Mouse (Mus musculus): ENCODE results near the gene Gm44503. TPM values are rescaled to one million over a fixed set of nuclear protein-coding genes. Genes with fewer than 3 reads are reported as not detected.

The Gm44503 gene
- polyA plus RNA-seq, 1 experiment from 2014 or later, result not detected

Small RNA genes within 50 kb of the gene (microRNA-seq; reads per million reads assigned to microRNA genes)
- gene Gm27353, result not detected

Other genes with a start within 250 kb of the Gm44503 start
- 2.3 and 2.6 TPM in 2 replicates for gene Prtg, start 152.0 kb upstream of the Gm44503 start, polyA plus RNA-seq (2016; fragmentation: Nextera tagmentation; extraction: Ambion mirVana)
- gene Pygo1, start 33.2 kb upstream of the Gm44503 start, polyA plus RNA-seq (2016; fragmentation: Nextera tagmentation; extraction: Ambion mirVana), result 11.4 and 13.7 TPM in 2 replicates
- 1.6 and 1.9 TPM in 2 replicates for gene Dyx1c1, start 67 bp upstream of the Gm44503 start, polyA plus RNA-seq (2016; fragmentation: Nextera tagmentation; extraction: Ambion mirVana)
- 24.1 and 27.3 TPM in 2 replicates for gene Ccpg1os, start 26.5 kb downstream of the Gm44503 start, polyA plus RNA-seq (2016; fragmentation: Nextera tagmentation; extraction: Ambion mirVana)
- gene Ccpg1, start 26.6 kb downstream of the Gm44503 start, polyA plus RNA-seq (2016; fragmentation: Nextera tagmentation; extraction: Ambion mirVana), result 33.0 and 36.7 TPM in 2 replicates
- gene Pigb, start 81.5 kb downstream of the Gm44503 start, polyA plus RNA-seq (2016; fragmentation: Nextera tagmentation; extraction: Ambion mirVana), result 12.6 TPM in 2 replicates
- 1.1 and 1.5 TPM in 2 replicates for gene Rab27a, start 86.0 kb downstream of the Gm44503 start, polyA plus RNA-seq (2016; fragmentation: Nextera tagmentation; extraction: Ambion mirVana)
- gene Khdc3, start 143.0 kb downstream of the Gm44503 start, polyA plus RNA-seq (2016; fragmentation: Nextera tagmentation; extraction: Ambion mirVana), result not detected in 2 replicates
- not detected in 2 replicates for gene Gm20509, start 143.6 kb downstream of the Gm44503 start, polyA plus RNA-seq (2016; fragmentation: Nextera tagmentation; extraction: Ambion mirVana)
- gene Rsl24d1, start 154.6 kb downstream of the Gm44503 start, polyA plus RNA-seq (2016; fragmentation: Nextera tagmentation; extraction: Ambion mirVana), result 127 and 128 TPM in 2 replicates

All from midbrain, embryonic 12.5 days (tissue).